Mouse (Mus musculus) G1E-ER4 (cell line): ENCODE measurements around the gene Mrpl53. TPM values are rescaled to one million over a fixed set of nuclear protein-coding genes. Genes with fewer than 3 reads are reported as not detected.

Source experiments
- GATA1 ChIP-seq: IDR thresholded peaks from one replicate; pipeline ENCODE4 v1.8.0; 2012; ENCODE audit warnings: low read length, inconsistent platforms
- polyA plus RNA-seq: library from polyadenylated mRNA; stranded (reverse); fragments of >175 nt; gene quantifications from 2 replicates; pipeline ENCODE4 v1.2.3, GENCODE M21; 2012

Gene Mrpl53
- polyA plus RNA-seq, 1 experiment, result 81.4 TPM

- no peak for TF ChIP-seq GATA1
Observed at GRCm38 (mm10) chr6:83115682-83116372, 7.0 kb downstream of the Mrpl53 start.

GRCm38 (mm10) chr6:83116373-83117164, 7.7 kb downstream of the Mrpl53 start:
- no peak for TF ChIP-seq GATA1

GRCm38 (mm10) chr6:83117165-83117438, 8.3 kb downstream of the Mrpl53 start:
- TF ChIP-seq GATA1, result no peak

- TF ChIP-seq GATA1, result no peak
Observed at GRCm38 (mm10) chr6:83117616-83118015, 8.8 kb downstream of the Mrpl53 start.

GRCm38 (mm10) chr6:83118369-83118768, 9.5 kb downstream of the Mrpl53 start:
- TF ChIP-seq GATA1, result no peak

- TF ChIP-seq GATA1, result no peak
Observed at GRCm38 (mm10) chr6:83118825-83119733, 10.2 kb downstream of the Mrpl53 start.

GRCm38 (mm10) chr6:83119734-83120051, 10.9 kb downstream of the Mrpl53 start:
- TF ChIP-seq GATA1, result no peak

GRCm38 (mm10) chr6:83120930-83121862, 12.4 kb downstream of the Mrpl53 start, which contains the start of gene Wbp1:
Gene Wbp1 (minus strand): TSS chr6:83121559.
- TF ChIP-seq GATA1, result no peak

- no peak for TF ChIP-seq GATA1
Observed at GRCm38 (mm10) chr6:83121863-83122710, 13.2 kb downstream of the Mrpl53 start.

GRCm38 (mm10) chr6:83122961-83123360, 14.1 kb downstream of the Mrpl53 start:
- TF ChIP-seq GATA1, result no peak

- TF ChIP-seq GATA1, result no peak
Observed at GRCm38 (mm10) chr6:83124851-83125312, 16.0 kb downstream of the Mrpl53 start.

- TF ChIP-seq GATA1, result no peak
Observed at GRCm38 (mm10) chr6:83125331-83125730, 16.5 kb downstream of the Mrpl53 start, which contains the start of gene Ino80b. Gene Ino80b (minus strand): TSS chr6:83125431.

GRCm38 (mm10) chr6:83127419-83127818, 18.6 kb downstream of the Mrpl53 start:
- no peak for TF ChIP-seq GATA1
